Mouse (Mus musculus) liver, adult (tissue): ENCODE data around the gene Ccdc77.

ENCODE experiments used
- GATA4 ChIP-seq: IDR thresholded peaks from 2 replicates; pipeline ENCODE4 v1.6.1; 2014; ENCODE audit warnings: mild to moderate bottlenecking, low read length; ENCODE audit not compliant: insufficient replicate concordance

Ccdc77 gene

DNA sequence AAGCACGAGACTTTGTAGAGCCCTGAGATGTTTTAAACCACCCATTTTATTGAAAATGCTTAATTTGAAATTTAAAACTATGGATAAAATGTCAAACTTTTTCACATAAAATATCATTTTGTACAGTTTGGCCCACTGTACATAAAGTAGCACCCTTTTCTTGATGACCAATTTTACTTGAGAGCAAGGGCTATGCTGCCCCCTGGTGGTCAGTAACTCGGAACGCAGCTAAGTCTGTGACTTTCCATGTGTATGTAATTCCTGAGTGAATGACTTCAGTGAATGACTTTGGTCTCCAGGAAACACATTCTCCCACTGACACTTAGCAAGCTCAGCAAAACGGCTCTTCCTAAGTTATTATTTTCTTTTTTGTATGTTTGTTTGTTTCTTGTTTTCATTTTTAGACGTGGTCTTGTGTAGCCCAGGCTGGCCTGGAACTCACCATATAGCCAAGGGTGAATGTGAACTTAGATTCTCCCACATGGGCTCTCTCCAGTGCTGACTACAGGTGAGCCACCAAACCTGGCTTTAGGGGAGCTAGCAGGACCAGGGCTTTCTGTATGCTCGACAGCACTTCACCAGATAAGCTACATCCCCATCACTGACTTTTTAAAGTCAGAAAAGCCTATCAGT, 39.8 kb downstream of the Ccdc77 start:
- TF ChIP-seq GATA4 = no peak

DNA sequence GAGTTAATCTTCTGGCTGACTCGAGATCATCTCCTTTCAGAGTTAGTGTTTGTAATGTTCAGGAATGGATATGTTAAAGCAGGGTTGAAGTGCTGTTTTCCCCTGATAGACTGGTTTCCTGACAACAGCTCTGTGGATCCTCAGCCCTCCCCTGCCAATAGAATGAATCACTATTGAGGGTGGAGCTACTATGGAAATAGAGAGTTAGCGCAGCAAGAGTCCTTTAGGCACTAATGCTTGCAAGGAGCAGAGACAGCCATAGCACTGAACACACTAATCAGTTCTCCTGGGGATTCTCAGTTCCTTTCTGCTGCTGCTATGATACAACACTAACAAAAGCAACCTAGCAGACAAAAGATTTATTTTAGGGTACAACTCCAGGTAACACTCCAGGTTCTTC, 43.8 kb downstream of the Ccdc77 start:
- no peak for TF ChIP-seq GATA4

DNA sequence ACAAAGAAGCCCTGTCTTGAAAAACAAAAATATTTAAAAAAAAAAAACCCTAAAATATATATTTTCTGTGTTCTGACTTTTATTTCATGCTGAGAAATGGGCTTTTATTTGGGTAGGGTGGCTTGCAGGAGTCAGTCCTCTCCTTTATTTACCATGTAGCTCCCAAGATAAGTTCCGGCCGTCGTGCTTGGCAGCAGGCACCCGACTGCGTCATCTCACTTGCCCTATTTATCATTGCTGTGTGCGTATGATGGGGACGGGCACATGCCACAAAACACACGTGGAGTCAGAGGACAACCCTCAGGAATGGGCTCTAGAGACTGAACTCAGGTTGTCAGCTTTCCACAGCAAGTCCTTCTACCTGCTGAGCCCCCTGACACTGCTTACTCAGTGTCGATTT, 45.0 kb downstream of the Ccdc77 start:
- TF ChIP-seq GATA4 = no peak

DNA sequence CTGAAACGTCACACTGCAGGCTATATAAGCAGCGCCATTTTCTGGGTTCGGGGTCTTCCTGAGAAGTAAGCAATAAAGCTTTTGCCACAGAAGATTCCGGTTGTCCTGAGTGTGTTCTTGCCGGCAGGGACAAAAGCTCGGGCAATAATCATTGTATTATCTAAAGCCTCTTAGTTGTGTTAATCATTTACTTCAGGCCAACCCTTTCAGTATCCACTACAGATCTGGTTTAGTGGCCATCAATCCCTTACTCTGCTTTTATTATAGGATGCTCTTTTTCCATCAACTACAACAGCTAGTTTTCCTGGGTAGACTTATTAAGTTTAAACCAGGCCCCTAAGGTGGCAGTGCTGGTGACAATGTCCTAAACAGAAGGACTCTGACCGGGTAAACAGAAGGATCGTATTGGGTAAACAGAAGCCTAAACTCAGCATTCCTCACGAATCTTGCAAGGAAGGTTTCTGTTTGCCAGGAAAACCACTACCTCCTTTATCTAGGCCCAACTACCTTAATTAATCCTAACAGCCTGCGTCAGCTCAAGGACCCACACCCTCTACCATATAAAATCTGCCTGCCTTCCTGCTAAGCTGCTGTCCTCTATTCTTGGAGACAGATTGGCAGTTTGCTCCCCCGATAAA, 45.8 kb downstream of the Ccdc77 start:
- TF ChIP-seq GATA4 = no peak

DNA sequence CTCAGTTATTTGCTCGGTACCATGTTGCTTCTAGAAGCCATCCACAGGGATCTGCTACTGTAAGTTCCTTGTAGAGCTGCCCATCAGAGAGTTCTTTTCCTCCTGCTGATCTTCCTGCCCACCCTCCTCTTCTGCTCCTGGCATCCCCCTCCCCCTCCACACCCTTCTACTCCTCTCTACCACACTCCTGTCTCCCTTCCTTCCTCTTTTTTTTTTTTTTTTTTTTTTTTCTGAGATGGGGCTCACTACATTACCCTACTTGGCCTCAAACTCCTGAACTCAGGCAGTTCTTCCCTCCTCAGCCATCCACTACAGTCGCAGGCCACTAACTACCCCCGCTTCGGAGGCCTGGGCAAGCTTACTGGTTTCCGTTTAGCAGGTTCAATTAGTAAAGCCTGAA, 51.7 kb downstream of the Ccdc77 start:
- no peak for TF ChIP-seq GATA4

DNA sequence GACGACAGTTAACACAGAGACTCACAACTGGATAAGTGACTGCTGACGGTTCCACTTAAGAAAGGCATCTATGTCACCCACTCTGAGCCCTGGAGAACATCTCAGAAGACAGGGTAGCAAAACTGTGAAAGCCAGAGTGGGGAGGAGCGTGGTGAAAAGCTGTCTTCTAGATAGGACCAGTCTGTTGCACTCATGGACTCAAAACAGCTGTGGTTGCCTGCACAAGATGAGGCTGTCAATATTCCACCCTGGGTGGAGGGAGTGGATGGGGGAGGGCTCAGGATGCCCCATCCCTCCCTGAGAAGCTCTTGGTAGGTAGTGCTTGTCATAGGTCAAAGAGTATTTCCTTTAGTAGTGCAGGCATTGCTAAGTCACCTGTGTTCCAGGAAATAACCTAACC, 54.4 kb downstream of the Ccdc77 start:
- TF ChIP-seq GATA4 = no peak

DNA sequence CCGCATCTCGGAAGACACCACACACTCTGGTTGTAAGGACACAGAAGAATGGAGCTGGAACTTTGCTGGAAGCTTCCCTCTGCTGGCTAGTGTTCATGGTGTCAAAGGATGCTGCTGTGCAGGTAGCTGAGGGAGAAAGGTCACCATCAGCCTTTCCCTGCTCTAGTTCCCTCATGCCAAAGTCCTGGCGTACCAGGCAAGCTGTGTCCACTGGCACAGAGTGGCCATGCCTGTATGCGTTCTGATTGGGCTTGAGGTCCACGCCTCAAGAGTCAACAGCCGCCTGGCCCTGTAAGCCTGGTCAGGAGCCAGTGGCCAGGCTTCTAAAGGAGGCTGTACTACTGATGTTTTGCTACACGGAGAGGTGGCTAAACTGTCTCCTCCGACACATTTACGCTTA, 54.8 kb downstream of the Ccdc77 start:
- TF ChIP-seq GATA4 = no peak

DNA sequence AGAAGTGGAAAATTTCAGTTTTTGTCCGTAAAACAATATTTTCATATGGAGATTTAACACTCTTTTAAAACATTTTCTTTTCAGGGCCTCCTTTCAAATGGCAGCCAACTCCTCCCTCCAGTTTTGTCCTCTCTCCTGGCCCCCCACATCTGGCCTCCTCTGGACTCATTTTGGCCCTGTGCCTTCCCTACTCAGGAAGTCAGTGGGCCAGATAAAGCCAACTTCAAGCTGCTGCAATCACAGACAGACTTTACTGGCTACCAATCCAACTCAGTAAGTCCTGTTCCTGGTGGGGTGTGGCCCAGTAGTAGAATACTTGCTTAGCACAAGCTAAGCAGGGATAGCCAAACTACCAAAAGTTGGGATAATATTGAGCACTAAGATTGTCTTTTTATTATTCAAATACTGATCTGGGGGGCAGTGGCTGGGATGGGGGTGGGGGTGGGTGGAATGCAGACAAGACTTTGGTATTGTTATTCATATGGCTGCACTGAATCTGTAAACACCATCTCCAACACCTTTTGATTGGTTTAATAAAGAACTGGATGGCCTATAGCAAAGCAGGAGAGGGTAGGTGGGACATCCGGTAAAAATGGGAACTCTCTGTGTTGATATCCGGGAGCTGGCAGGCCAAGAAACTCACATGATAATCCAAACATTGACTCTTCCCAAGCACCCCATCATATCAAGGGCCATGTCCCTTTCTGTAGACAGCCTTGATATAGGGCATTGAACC, 57.1 kb downstream of the Ccdc77 start:
- no peak for TF ChIP-seq GATA4

DNA sequence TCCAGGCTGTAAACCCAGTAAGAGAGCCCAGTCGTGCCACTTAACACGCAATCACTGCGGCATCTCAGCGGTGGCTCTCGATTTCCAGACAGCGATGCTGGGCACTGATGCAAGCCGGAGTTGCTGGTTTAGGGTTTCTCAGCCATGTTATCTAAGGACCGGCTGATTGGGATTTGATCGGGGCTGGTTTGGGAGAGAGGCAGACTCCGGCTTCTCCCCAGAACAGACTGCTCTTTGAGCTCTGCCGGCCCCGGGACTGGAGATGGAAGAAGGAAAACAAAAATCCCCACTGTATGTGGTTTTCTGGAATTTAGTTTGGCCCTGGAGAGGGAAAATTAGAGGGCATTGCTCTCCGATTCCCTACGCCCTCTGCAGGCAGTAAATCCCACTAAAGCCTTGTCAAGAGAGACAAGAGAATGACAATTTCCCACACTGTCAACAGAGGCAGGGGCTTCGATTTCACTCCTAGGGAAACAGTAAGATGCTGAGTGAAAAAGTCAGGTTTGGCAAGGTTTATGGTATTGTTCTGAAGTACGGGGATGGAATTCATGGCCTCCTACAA, 61.3 kb downstream of the Ccdc77 start:
- no peak for TF ChIP-seq GATA4

DNA sequence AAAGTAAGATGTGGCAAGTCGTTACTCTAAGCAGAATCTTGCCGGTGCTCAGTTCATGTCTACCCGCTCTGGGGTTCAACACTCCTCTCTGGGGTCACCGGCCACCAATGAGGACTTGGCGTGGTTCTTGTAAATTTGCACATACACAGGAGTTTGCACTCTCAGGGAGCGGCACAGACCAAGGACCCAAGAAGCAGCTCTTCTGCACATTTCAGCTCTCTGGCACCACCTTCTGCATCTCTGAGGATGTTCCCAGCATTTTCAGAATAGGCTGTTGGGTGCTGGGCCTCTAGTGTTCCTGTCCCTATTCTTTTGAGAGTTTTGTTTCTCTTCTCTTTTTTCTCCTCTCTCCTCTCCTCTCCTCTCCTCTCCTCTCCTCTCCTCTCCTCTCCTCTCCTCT, 63.0 kb downstream of the Ccdc77 start:
- no peak for TF ChIP-seq GATA4

DNA sequence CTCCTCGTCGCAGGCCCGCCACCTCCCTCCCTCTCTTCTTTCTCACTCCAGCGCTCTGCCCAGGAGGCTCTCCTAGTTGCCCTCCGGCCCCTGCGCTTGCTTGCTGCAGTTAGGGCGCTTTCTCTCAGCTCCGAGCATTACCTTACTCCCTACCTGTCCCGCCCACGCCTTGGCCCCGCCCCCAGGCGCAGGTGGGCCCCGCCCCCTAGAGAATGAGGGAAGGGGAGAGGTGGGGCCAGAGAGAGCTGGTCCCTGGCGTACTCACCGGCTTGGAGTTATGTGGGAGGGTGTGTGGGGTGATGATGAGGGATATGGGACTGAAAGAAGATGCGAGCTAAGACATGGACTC, 69.4 kb downstream of the Ccdc77 start:
- TF ChIP-seq GATA4 = no peak

DNA sequence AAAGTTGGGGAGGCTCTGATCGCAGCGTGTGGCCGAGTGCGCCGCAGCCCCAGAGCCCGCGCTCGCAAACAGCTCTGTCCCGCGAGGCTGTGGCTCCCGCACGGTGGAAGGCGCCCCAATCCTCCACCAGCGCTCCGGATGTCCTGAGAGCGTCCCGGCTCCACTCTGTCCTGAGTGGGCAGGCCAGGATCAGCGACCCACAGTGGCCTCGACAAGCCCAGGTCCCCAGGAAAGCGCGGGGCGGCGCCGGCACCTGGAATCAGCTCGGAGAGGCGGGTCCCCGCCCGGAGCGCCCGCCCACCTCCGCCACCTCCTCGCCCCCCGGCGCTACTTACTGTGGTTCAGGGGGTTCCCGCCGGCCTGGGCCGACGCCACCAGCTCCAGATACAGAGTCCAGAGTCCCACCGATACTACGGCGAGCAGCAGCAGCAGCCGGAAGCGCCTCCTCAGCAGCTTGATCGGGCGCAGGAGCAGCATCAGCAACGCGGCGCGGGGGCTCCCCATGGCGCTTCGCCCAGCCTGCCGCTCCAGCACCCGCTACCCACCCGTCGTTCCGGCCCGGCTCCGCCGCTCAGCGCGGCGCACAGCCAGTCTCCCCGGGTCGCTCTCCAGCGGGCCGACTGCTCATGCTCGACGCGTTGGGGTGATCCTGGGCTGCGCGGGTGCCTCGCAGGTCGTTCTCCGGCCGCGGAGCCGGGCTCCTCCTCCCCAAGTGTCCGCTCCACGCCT, 70.0 kb downstream of the Ccdc77 start, which contains the start of the genes D330020A13Rik and B4galnt3:
D330020A13Rik (plus strand) TSS at position 309 of the 729 bp plus-strand sequence.
B4galnt3 (minus strand) TSS at position 504 of the 729 bp plus-strand sequence.
- no peak for TF ChIP-seq GATA4

DNA sequence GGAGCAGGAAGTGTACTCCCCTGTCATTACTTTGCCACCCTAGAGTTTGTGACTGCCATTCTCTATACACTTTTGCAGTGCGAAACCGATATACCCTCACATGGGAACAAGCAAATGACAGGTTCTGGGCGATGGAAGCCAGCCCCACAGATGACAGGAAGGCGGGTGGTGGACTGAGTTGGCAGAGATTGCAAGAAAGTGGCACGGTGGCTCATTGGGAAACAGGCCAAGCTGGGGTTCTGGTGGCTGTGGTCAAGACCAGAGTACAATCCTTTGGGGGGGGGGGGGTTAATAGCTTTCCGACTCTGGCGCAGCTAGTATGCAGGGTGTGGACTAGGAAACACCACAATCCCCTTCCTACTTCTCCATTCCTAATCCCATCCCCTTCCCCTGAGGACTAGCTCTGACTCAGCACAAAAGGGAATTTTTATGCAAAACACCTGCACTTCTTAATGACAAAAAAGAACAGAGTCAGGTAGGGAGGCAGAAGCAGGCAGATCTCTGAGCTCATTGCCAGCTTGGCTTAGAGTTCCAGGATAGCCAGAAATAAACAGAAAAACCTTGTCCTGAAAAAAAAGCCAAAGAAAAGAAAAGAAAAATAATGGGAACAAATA, 72.7 kb downstream of the Ccdc77 start:
- TF ChIP-seq GATA4 = no peak

DNA sequence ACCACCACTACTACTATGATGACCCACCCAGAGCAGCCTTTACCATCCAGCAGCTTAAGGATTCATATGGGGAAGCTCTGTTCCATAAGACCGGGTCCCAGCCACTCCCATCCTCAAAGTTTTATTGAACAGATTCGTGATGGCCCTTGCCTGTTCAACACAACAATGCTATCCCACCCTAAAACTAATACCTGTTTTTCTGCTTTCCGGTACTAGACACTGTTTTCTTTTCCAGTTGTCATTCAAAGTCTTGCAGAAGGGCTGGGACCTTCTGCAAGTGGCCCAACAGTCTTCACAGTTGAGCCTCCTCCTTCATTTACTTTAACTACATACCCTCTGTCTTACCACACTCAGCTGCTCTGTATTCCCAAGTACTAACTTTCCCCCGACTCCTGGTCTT, 74.7 kb downstream of the Ccdc77 start:
- no peak for TF ChIP-seq GATA4

DNA sequence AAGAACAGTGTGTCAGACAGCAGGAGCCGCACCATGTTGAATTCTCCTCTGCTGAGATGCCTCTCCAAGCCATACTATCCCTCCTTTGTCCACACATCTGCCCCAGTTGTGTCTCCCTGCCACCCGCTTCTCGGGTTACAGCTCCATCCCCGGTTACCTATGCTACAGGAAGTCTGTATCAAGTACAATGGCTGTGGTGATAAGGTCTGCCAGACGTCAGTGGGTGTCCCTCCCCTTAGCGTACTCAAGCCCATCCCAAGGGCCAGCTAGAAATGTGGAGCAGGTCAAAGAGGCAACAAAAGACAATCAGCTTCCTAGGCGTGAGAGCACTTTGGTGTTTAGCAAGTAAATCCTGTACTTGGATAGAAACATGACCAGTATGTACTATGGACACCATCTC, 75.6 kb downstream of the Ccdc77 start:
- TF ChIP-seq GATA4 = no peak

DNA sequence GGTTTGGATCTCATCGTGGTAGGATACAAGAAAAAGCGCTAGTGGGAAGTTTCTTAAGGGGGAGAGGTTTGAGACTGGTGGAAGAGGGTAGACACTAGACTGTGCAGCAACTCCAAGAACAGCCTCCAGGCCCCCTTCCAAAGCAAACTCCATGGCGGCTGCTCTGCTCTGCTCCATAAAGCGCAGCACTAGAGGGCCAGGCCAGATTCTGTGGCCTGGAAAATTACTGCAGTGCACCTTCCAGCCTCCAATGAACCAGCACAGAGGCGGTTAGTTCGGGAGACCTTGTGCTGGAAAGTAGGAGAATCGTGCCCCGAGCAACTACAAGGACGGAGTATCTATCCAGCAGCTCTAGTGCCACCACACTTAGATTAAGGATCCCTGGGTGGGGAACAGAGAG, 76.9 kb downstream of the Ccdc77 start:
- no peak for TF ChIP-seq GATA4
